Mouse (Mus musculus) limb, embryonic 13.5 days (tissue): ENCODE results near the gene Abcc9. TPM values are rescaled to one million over a fixed set of nuclear protein-coding genes. Genes with fewer than 3 reads are reported as not detected.

ENCODE experiments used
- ATAC-seq: fragments of 200-750 bp; cut with Nextera tagmentation; 2 replicates; pipeline ENCODE4 v1.8.0; 2017; ENCODE audit warnings: low read depth, moderate number of reproducible peaks, moderate TSS enrichment; ENCODE audit not compliant: low FRiP score
- H3K27ac ChIP-seq: fragments of 300-500 bp; sonication (generic); 2 replicates; pipeline ENCODE4 v1.5.1; 2015; ENCODE audit warnings: inconsistent platforms, mild to moderate bottlenecking, moderate library complexity
- H3K27me3 ChIP-seq: fragments of 300-500 bp; sonication (generic); 2 replicates; pipeline ENCODE4 v1.6.1; 2015; ENCODE audit warnings: mild to moderate bottlenecking, inconsistent platforms
- H3K36me3 ChIP-seq: fragments of 300-500 bp; sonication (generic); 2 replicates; pipeline ENCODE4 v1.6.1; 2015; ENCODE audit warnings: inconsistent platforms, mild to moderate bottlenecking, moderate library complexity
- H3K4me1 ChIP-seq: fragments of 300-500 bp; sonication (generic); 2 replicates; pipeline ENCODE4 v1.6.1; 2015; ENCODE audit warnings: inconsistent platforms
- H3K4me2 ChIP-seq: fragments of 300-500 bp; sonication (generic); replicated peaks from 2 replicates; pipeline ENCODE4 v1.6.1; 2015; ENCODE audit warnings: inconsistent platforms, mild to moderate bottlenecking, moderate library complexity
- H3K4me3 ChIP-seq: fragments of 300-500 bp; sonication (generic); 2 replicates; pipeline ENCODE4 v1.5.1; 2015; ENCODE audit warnings: moderate library complexity, mild to moderate bottlenecking, inconsistent platforms
- H3K9ac ChIP-seq: fragments of 300-500 bp; sonication (generic); 2 replicates; pipeline ENCODE4 v1.6.1; 2015; ENCODE audit warnings: mild to moderate bottlenecking, inconsistent platforms
- H3K9me3 ChIP-seq: fragments of 300-500 bp; sonication (generic); 2 replicates; pipeline ENCODE4 v1.6.1; 2016; ENCODE audit warnings: inconsistent platforms
- WGBS: fragments of 180-500 bp; shearing (Covaris S2); methylation state at CpG from one replicate; pipeline ENCODE4 v1.1.7; 2015; 5-methylcytosine and 5-hydroxymethylcytosine counted together
- polyA plus RNA-seq: library from polyadenylated mRNA; unstranded; fragments of >200 nt; fragmentation: Nextera tagmentation; extraction: Ambion mirVana; gene quantifications from 2 replicates; pipeline ENCODE4 v1.2.1, GENCODE M21; 2015

The Abcc9 gene
- polyA plus RNA-seq, 1 experiment from 2014 or later, result 1.8 TPM

GRCm38 (mm10) chr6:142540561-142541160, 161.5 kb downstream of the Abcc9 start:
- Histone ChIP-seq H3K4me2 (no peak overlapping the region), H3K9ac (no peak overlapping the region), H3K27ac (no peak overlapping the region), H3K27me3 (no peaks in the 10 kb centered on the region), H3K36me3 (no peaks in the 10 kb centered on the region), H3K4me1 (peaks cover 7% of the 10 kb centered on the region; the same call in 1 of the 2 replicates), H3K9me3 (no peaks in the 10 kb centered on the region), H3K4me3 (no peak overlapping the region)
- 90% methylated on average over 10 of the region's 10 CpGs for WGBS
- ATAC-seq, result no peak

DNA sequence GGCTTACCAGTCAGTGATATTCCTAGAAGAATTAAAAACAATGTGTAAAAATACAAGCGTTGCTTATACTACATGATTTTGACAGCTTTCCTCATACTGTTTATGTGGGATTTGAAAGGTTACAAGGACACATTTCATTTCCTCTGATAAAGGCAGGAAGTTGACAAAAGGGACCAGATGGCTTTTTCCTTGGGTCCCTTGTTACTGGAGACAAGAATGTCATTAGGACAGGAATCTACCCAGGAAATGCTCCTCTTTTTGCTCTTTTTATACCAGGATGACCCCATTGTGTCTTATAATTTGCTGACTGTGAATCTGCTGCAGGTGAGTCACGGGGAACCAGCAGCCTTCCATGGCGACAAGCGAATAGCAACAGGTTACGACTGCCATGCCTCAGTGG, 162.0 kb downstream of the Abcc9 start:
- H3K4me3 ChIP-seq, result no peak overlapping the region
- ATAC-seq, result no peak
- no peaks in the 10 kb centered on the region for H3K9me3 ChIP-seq
- no peak overlapping the region for H3K4me2 ChIP-seq
- peaks cover 5% of the 10 kb centered on the region; the same call in 1 of the 2 replicates for H3K4me1 ChIP-seq
- H3K27ac ChIP-seq, result no peak overlapping the region
- WGBS, result 83% methylated on average over 5 of the region's 5 CpGs
- H3K27me3 ChIP-seq, result no peaks in the 10 kb centered on the region
- H3K36me3 ChIP-seq, result no peaks in the 10 kb centered on the region
- H3K9ac ChIP-seq, result no peak overlapping the region

GRCm38 (mm10) chr6:142538503-142538902, 163.6 kb downstream of the Abcc9 start:
- no peak for ATAC-seq
- no peaks in the 10 kb centered on the region for H3K4me1 ChIP-seq
- H3K9me3 ChIP-seq, result no peaks in the 10 kb centered on the region
- H3K4me3 ChIP-seq, result no peak overlapping the region
- H3K36me3 ChIP-seq, result no peaks in the 10 kb centered on the region
- no peak overlapping the region for H3K4me2 ChIP-seq
- WGBS, result 84% methylated on average over 17 of the region's 17 CpGs
- no peaks in the 10 kb centered on the region for H3K27me3 ChIP-seq
- no peak overlapping the region for H3K27ac ChIP-seq
- H3K9ac ChIP-seq, result no peak overlapping the region

Other genes starting within 250 kb of the Abcc9 start
- 0.14 TPM in 1 of 2 replicates, not detected in the other for gene Gys2, start 229.2 kb downstream of the Abcc9 start, polyA plus RNA-seq
- 361 and 383 TPM in 2 replicates for gene Ldhb, start 194.4 kb downstream of the Abcc9 start, polyA plus RNA-seq
- gene Kcnj8, start 130.7 kb downstream of the Abcc9 start, polyA plus RNA-seq, result 4.5 and 5.9 TPM in 2 replicates
- gene Cmas, start 54.4 kb upstream of the Abcc9 start, polyA plus RNA-seq, result 74.7 and 79.6 TPM in 2 replicates
- gene Sult6b2, start 102.2 kb upstream of the Abcc9 start, polyA plus RNA-seq, result not detected in 2 replicates